In genomic region chr2:129689694-129690093, GRCm38 (mm10) we compare ENCODE assay signal across 31 mouse cellular contexts. TPM values are rescaled to one million over a fixed set of nuclear protein-coding genes. Genes with fewer than 3 reads are reported as not detected.
DNase-seq lines count a peak whose midpoint lies in the region; ATAC-seq and TF ChIP-seq lines count a peak whose summit lies in the region.
"Had no signal": no experiment of that assay in that cellular context is flagged by ENCODE, and none has a peak within 500 bp of the region (broad histone marks: within the 10 kb centered on the region; RNA-seq: fewer than 3 reads in every experiment).

No protein-coding gene starts in this region.

- TF ChIP-seq CTCF in midbrain, postnatal 0 days (IDR thresholded peaks at IDR 0.05), result no peak

- no peak overlapping the region for H3K9ac ChIP-seq in heart, embryonic 14.5 days (ENCODE audit: low read length)
- H3K9ac ChIP-seq in midbrain, embryonic 15.5 days, result no peak overlapping the region
- H3K9ac ChIP-seq in midbrain, postnatal 0 days (replicated peaks; ENCODE audit: low read length, poor library complexity, severe bottlenecking), result no peak overlapping the region
- H3K9ac ChIP-seq: embryonic facial prominence, embryonic 13.5 days; forebrain, embryonic 12.5 days; liver, embryonic 15.5 days; neural tube, embryonic 15.5 days had no signal

- 41% methylated on average over 7 of the region's 7 CpGs for WGBS in heart, embryonic 14.5 days
- WGBS in midbrain, embryonic 15.5 days, result 84% methylated on average over 7 of the region's 7 CpGs
- WGBS in midbrain, postnatal 0 days, result 77% methylated on average over 7 of the region's 7 CpGs

- 0 out of 2 replicates have a peak, but pooled peaks cover 9% of the 10 kb centered on the region for H3K27me3 ChIP-seq in heart, embryonic 14.5 days (ENCODE audit: control insufficient read depth, insufficient read depth, low read length)
- no peaks in the 10 kb centered on the region for H3K27me3 ChIP-seq in midbrain, embryonic 15.5 days (replicated peaks)
- H3K27me3 ChIP-seq in midbrain, postnatal 0 days (ENCODE audit: insufficient read depth, low read length), result no peaks in the 10 kb centered on the region
- H3K27me3 ChIP-seq: embryonic facial prominence, embryonic 13.5 days; forebrain, embryonic 12.5 days; neural tube, embryonic 15.5 days had no signal

- peak; percentile 75; the same call in 1 of the 2 replicates for ATAC-seq in heart, embryonic 14.5 days (ENCODE audit: insufficient number of reproducible peaks, insufficient read depth, low FRiP score, low read depth)
- 0 out of 2 replicates have a peak, but pooled peaks have one; percentile 13 for ATAC-seq in midbrain, embryonic 15.5 days (replicated peaks)
- ATAC-seq in midbrain, postnatal 0 days (ENCODE audit: low FRiP score), result no peak
- ATAC-seq in granulocyte monocyte progenitor cell, adult 5-6 weeks (replicated peaks; ENCODE audit: poor library complexity, severe bottlenecking), result no peak
- ATAC-seq: hindbrain, postnatal 0 days; intestine, embryonic 16.5 days had no signal

- no peaks in the 10 kb centered on the region for H3K36me3 ChIP-seq in heart, embryonic 14.5 days (ENCODE audit: control insufficient read depth, insufficient read depth, low read length)
- H3K36me3 ChIP-seq in midbrain, embryonic 15.5 days (replicated peaks), result no peaks in the 10 kb centered on the region
- H3K36me3 ChIP-seq in midbrain, postnatal 0 days (ENCODE audit: insufficient read depth, low read length), result no peaks in the 10 kb centered on the region
- H3K36me3 ChIP-seq: embryonic facial prominence, embryonic 13.5 days; forebrain, embryonic 12.5 days; hindbrain, embryonic 10.5 days; limb, embryonic 10.5 days; liver, embryonic 15.5 days; midbrain, embryonic 10.5 days; neural tube, embryonic 15.5 days had no signal

- no peaks in the 10 kb centered on the region for H3K9me3 ChIP-seq in heart, embryonic 14.5 days (ENCODE audit: control insufficient read depth, low read length)
- no peaks in the 10 kb centered on the region for H3K9me3 ChIP-seq in midbrain, embryonic 15.5 days
- no peaks in the 10 kb centered on the region for H3K9me3 ChIP-seq in midbrain, postnatal 0 days (ENCODE audit: low read length)
- H3K9me3 ChIP-seq: embryonic facial prominence, embryonic 13.5 days; forebrain, embryonic 12.5 days; hindbrain, embryonic 10.5 days; limb, embryonic 10.5 days; liver, embryonic 15.5 days; midbrain, embryonic 10.5 days; neural tube, embryonic 15.5 days had no signal

- no peak overlapping the region for H3K27ac ChIP-seq in heart, embryonic 14.5 days (replicated peaks in 1 of 2; ENCODE audit: control insufficient read depth in 1 of 2, insufficient read depth in 1 of 2, low read depth in 2 of 2, low read length in 2 of 2)
- H3K27ac ChIP-seq in midbrain, embryonic 15.5 days, result no peak overlapping the region
- no peak overlapping the region for H3K27ac ChIP-seq in midbrain, postnatal 0 days (ENCODE audit: low read depth, low read length)
- H3K27ac ChIP-seq: embryonic facial prominence, embryonic 13.5 days; forebrain, embryonic 12.5 days; gastrocnemius, adult 2 months; hindbrain, embryonic 10.5 days; hindbrain, postnatal 0 days; limb, embryonic 10.5 days; liver, embryonic 15.5 days; midbrain, embryonic 10.5 days; neural tube, embryonic 15.5 days had no signal

- H3K4me3 ChIP-seq in heart, embryonic 14.5 days (ENCODE audit: control insufficient read depth in 1 of 2, insufficient read depth in 1 of 2, low read depth in 1 of 2, low read length in 2 of 2), result no peak overlapping the region
- H3K4me3 ChIP-seq in midbrain, embryonic 15.5 days, result no peak overlapping the region
- H3K4me3 ChIP-seq in midbrain, postnatal 0 days (ENCODE audit: low read depth, low read length), result no peak overlapping the region
- H3K4me3 ChIP-seq: embryonic facial prominence, embryonic 13.5 days; erythroblast, embryonic 14.5 days; forebrain, embryonic 12.5 days; gastrocnemius, adult 2 months; hindbrain, embryonic 10.5 days; limb, embryonic 10.5 days; liver, embryonic 15.5 days; midbrain, embryonic 10.5 days; neural tube, embryonic 15.5 days had no signal

- H3K4me2 ChIP-seq in heart, embryonic 14.5 days (ENCODE audit: low read length), result no peak overlapping the region
- H3K4me2 ChIP-seq in midbrain, embryonic 15.5 days, result no peak overlapping the region
- no peak overlapping the region for H3K4me2 ChIP-seq in midbrain, postnatal 0 days (ENCODE audit: low read depth, low read length, poor library complexity, severe bottlenecking)
- H3K4me2 ChIP-seq: embryonic facial prominence, embryonic 13.5 days; forebrain, embryonic 12.5 days; liver, embryonic 15.5 days; neural tube, embryonic 15.5 days had no signal

- intact Hi-C loops in heart, postnatal 36 days (cut with DNase I), result no loop called here

- H3K4me1 ChIP-seq in heart, embryonic 14.5 days (ENCODE audit: control insufficient read depth in 2 of 2, insufficient read depth in 2 of 2, low read length in 2 of 2), result peaks cover 5 to 11% of the 10 kb centered on the region in 2 experiments; a peak in 2 of 4 replicates
- 0 out of 2 replicates have a peak, but pooled peaks cover 6% of the 10 kb centered on the region for H3K4me1 ChIP-seq in midbrain, embryonic 15.5 days
- H3K4me1 ChIP-seq in midbrain, postnatal 0 days (ENCODE audit: insufficient read depth, low read length), result no peaks in the 10 kb centered on the region
- H3K4me1 ChIP-seq: embryonic facial prominence, embryonic 13.5 days; hindbrain, embryonic 10.5 days; liver, embryonic 15.5 days; neural tube, embryonic 15.5 days had no signal

- no peak for DNase-seq in heart, postnatal 36 days
- DNase-seq in midbrain, postnatal 0 days (ENCODE audit: low spot score), result no peak
- peak; percentile 46 to 63 for DNase-seq in adrenal gland, adult 18-20 months (ENCODE audit: low spot score in 2 of 2)
- DNase-seq in adrenal gland, postnatal 36 days, result peak; percentile 81 to 87
- DNase-seq: cerebellum, adult 2 months; cerebellum, postnatal 25 days; embryo, embryonic 11 days; gastrocnemius, adult 2 months; kidney, adult 9 months; kidney, postnatal 14 days; liver; lung, postnatal 4 days; retina, postnatal 1 day; right cerebral cortex, postnatal 25 days; spleen, adult 18-20 months had no signal

RNA-seq across cellular contexts. Expression of gene Pdyn, which starts 9.9 kb away (rescaled TPM):
- 0.16 and 0.19 TPM in 2 replicates for polyA plus RNA-seq in heart, embryonic 14.5 days (2014; fragmentation: Nextera tagmentation; extraction: Ambion mirVana)
- not detected for total RNA-seq in heart, postnatal 36 days (2021)
- polyA plus RNA-seq in midbrain, embryonic 15.5 days (2015; fragmentation: Nextera tagmentation; extraction: Ambion mirVana), result 14.0 and 14.6 TPM in 2 replicates
- 7.2 and 7.6 TPM in 2 replicates for total RNA-seq in midbrain, postnatal 0 days (2014; rRNA removed)
- 22.2 and 24.7 TPM in 2 replicates for polyA plus RNA-seq in midbrain, postnatal 0 days (2015; fragmentation: Nextera tagmentation; extraction: Ambion mirVana)
- not detected for total RNA-seq in adrenal gland, adult 18-20 months (2021)
- under 1 TPM; 0.10 to 0.30 TPM for total RNA-seq in adrenal gland, postnatal 36 days (2021)
- total RNA-seq in granulocyte monocyte progenitor cell, adult 5-6 weeks (2014; fragmentation: Nextera tagmentation), result not detected in 2 replicates
- total RNA-seq in granulocyte monocyte progenitor cell, adult 5-6 weeks (2017), result not detected in 2 replicates
- total RNA-seq: gastrocnemius, adult 2 months had no signal
- polyA plus RNA-seq: erythroblast, embryonic 14.5 days; gonadal fat pad, adult 2 months; limb, embryonic 10.5 days; lung, embryonic 16.5 days; urinary bladder, adult 2 months had no signal

Comparison
In these comparisons a context has a peak if more than half of its experiments do, and no peak if none do; other contexts are left out.
1. ATAC-seq: peak in heart, embryonic 14.5 days (single experiment) and midbrain, embryonic 15.5 days (single experiment); none in midbrain, postnatal 0 days (single experiment) and granulocyte monocyte progenitor cell, adult 5-6 weeks (single experiment).
2. DNase-seq: peak in adrenal gland, adult 18-20 months (2 of 2) and adrenal gland, postnatal 36 days (2 of 2); none in heart, postnatal 36 days (0 of 2) and midbrain, postnatal 0 days (single experiment).